Mouse (Mus musculus): ENCODE data around the gene Lypd4.
"Not testable (repeated sequence)": the region's sequence is repeated elsewhere in the genome, so short reads cannot be mapped to it uniquely, and the experiment has no call there.

Gene Lypd4

DNA sequence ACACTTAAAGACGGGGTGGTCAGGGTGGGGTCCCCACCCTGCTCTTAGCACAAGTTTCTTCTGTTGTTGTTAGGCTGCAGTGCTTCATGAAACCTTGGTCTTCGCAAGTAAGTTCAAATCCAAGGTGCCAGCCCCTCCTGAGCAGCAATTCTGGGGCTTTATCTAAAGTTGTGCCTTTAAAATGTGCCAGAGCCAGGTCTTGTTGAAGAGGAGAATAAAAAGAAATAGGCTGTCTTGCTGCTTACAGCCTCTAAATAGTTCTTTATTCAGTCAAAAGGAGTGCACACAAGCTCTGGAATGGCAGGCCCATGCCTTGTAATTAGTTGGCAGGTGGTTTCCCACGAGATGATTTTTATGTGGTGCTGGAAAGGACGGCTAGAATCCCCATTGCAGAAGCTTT lies 17.4 kb upstream of the Lypd4 start:
- DNase-seq = no peak

DNA sequence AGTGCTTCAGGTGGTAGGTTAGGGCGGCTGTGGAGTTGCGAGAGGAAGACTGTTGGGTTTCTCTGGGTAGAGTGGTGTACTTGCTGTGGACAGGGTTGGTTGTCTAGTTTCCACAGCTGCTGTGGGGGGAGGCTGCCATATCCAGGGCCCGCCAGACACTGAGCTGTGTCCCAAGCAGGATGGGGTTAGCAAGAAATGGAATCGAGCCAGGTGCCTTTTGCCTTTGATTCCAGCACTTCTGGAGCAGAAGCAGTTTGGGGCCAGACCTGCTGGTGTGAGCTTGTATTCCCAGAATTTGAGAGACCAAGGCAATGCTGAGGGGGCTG lies 16.5 kb upstream of the Lypd4 start:
- no peak for DNase-seq

DNA sequence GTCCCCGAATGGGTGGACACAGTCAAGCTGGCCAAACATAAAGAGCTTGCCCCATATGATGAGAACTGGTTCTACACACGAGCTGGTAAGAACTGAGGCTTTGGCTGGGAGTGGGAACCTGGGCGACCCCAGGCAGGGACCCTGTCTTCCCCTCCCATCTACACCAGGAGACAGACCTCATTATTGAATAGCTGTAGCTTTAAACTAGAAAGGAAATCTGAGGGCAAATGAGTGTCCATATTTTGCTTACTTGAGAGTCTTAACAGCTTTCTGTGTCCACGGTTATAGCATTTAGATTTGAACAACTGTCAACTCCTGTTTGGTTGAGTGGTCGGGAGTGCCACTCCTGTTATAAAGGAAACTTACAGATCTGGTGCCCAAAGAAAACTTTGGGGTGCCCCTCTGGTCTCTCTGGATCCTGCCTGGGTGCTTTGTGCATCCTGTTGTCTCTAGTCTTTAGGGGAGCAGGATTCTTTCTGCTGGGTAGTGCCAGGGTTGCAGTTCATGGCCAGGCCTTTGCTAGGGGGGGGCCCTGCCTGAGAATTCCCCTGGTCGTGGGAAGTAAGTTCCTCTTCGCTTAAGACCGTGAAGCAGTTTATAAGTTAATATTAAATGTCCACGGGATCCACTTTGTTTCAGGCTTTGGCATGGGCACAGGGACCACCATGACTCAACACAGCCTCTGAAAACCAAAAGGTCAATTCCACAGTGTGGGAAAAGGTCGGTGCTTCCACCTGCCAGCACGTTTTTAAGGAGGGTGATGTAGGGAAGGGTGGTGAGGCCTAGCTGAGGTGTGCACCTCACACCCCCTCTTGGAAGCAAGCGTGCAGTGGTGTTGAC lies 15.9 kb upstream of the Lypd4 start:
- DNase-seq = no peak

DNA sequence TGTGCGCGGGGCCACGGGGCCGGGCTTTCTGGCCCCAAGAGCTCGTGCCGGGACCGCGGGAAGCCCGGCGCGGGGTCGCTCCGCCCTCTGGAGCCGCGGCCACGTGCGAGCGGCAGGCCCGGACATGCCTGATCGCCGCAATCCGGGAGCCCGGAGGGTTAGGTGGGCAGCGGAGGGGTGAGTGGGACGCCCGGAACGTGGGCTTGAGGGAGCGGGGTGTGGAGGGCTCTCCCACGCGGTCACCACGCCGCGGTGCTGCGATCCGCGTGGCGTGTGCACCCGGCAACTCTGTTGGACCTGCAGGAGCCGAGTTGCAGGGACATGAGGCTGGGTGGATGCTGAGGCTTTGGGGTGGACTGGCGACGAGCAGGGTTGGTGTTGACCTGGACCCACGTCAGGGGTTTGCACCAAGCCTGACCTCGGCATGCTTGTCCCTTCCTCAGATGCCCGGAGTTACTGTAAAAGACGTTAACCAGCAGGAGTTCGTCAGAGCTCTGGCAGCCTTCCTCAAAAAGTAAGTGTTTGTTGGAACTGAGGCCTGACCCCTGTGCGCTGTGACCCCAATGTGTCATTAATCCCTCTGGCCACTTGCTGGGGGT lies 15.1 kb upstream of the Lypd4 start:
- no peak for DNase-seq

DNA sequence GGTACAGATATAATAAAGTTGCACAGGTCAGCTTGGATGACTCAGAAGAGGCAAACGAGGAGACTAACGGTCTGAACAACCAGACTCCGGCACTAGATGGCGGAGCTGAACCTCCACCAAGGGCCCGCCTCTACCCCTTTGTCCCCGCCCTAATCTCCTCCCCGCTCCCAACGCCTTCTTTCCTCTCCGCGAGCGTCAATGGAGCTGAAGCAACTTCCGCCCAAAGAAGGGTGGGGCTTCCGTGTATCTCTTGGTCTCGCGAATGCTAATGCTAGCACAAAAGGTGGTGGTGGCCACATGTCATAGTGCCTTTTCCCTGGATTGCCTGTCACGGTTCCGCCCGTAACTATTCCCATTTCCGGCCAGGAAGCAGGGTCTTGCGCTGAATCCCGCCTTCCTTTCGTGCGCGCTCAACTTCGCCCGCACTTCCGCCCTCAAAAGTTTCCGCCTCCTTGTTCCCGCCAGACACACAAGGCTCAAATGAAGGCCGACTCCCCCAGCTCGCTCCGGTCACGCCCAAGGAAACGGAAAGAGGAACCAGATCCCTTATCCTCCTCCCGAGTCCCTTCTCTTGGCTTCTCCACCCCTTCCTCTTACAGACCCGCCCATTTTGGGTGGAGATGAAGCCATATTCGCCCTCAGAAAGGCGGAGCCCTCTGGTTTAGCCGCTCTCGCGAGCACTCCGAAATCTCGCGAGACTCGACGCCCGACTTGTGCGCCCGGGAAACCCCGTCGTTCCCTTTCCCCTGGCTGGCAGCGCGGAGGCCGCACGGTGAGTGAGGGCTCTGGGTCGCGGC lies 14.4 kb upstream of the Lypd4 start, which contains the start of gene Rps19:
Gene Rps19 (plus strand): TSS at position 476 of the 797 bp plus-strand sequence.
- DNase-seq = peak; percentile 97

DNA sequence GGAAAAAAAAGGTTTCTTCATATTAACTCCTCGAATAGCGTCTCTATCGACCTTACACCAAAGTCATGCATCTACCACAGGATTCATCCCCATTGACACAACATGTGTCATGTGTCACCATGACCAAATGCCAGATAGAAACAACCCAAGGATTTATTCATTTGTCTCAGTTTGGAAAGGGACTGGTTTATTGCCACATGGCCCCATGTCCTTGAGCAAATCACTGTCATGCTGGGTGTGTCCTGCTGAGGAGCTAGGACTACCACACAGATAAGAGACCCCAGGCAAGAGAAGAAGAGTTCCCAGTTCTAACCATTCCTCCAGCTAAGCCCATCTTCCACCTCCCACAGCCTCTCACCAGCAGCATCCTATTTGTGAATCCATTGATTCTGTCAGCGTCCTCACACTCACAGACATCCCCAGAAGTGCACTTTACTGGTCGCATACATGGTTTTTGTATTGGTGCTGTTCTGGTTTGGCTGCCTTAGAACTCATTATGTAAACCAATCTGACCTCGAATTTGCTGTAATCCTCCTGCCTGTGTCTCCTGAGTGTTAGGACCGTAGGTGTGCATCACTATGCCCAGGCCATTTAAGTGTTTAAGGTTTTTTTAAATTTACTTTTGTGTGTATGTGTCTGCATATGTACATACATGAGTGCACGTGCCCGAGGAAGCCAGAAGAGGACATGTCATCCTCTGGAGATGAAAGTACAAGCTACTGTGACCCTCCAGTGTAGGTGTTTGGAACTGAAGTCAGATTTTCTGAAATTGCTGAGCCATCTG lies 12.9 kb upstream of the Lypd4 start:
- no peak for DNase-seq

DNA sequence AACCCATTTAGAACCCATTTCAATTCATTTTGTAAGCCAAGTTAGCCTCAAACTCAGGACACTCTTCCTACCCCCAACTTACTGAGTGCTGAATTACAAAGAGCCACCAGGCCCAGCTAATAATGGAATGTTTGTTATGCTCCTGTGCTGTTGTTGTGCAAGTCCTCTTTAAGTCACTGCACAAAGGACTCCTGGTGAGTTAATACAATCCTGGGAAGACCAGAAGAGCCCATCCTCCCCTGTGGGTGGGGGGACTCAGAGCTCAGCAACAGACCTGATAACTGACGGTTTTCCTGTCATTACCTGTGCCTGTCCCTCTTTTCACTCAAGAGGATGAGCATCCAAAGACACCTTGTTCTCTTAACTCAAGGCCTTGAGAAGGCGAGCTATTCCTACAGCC lies 9.9 kb upstream of the Lypd4 start:
- no peak for DNase-seq

DNA sequence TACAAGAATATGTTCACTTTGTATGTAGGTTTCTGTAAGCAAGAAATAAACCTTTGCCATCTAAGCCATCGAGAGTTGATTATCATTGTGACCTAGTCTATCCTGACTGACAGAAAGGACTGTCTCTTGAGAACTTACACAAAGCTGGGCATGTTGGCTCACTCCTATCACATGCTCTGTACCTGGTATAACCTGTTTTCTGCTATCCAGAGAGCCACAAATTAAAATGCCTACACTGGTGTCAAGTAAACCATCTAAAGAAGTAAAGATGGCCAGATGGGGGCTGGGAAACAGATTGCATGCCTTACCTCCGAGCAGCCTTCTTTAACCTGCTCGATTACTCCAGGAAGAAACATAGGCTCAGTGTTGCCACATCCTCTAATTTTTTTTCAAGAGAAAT lies 7.8 kb upstream of the Lypd4 start:
- DNase-seq = no peak

DNA sequence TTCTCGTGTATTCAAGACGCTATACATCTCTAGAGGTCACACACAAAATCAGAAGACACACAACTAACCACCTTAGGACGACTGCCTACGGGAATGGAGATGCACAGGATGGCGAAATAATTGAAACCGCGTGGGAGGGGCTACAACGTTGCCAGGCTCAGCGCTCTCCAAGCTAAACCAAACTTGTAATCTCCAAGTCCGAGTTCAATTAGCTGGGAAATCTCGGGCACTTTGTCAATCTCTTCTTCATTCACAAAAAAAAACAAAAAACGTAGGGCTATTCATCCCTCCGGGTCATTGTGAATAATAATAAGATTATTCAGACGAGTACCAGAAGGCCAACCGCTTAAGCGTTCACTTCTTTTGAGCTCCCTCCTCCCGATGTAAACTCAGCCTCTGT lies 661 bp downstream of the Lypd4 start:
- DNase-seq = no peak

DNA sequence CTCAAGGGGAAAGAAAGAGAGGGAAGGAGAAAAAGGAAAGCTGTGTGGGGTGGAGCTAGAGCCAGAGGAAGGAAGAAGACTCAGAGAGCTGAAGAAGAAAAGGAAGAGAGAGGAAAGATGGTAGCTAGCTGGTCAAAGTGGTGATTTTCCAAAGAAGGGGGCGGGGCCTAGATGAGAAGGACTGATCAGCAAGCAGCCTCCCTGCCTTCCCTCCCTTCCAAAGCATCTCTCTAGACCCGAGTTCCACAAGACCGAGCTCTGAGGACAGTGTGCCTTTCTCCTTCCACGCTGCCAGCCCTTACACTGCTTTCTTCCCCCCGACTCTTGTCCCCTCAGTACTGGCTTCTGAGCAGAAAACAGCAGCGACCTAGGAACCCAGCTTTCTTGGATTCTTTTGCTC lies 5.6 kb downstream of the Lypd4 start:
- DNase-seq = no peak

DNA sequence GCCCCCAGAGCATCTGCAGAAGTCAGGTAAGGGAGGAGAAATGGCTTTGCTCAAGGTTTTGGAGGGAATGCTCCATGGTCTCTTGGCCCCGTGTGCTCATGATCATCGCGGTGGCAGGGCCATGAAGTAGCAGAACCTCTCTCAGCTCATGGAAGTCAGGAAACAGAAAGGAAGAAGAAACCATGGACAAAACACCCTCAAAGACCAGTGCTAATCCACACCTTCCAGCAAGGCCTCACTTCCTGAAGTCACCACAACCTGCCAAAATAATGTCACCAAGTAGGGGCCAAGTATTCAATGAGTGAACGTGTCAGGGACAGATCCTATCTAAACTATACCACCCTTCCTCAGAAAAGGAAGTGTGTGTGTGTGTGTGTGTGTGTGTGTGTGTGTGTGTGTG lies 6.9 kb downstream of the Lypd4 start:
- no peak for DNase-seq

DNA sequence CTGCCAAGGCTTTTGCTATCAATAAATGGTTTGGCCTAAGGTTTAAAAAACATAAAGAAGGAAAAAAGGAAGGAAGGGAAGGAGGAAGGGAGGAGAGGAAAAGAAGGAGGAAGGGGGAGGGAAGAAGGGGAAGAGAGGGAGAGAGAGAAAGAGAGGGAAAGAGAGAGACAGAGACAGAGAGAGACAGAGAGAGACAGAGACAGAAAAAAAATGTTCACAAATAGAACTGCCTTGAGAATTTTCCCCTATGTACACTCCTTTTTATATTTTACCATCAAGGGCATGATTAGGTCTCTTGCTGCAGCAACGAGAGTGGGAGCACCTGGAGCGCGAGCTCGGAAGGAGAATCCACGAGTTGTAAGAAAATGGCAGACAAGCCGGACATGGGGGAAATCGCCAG lies 7.8 kb downstream of the Lypd4 start, which contains the start of gene Gm9844:
Gene Gm9844 (plus strand): TSS at position 301 of the 400 bp plus-strand sequence.
- DNase-seq = no peak

DNA sequence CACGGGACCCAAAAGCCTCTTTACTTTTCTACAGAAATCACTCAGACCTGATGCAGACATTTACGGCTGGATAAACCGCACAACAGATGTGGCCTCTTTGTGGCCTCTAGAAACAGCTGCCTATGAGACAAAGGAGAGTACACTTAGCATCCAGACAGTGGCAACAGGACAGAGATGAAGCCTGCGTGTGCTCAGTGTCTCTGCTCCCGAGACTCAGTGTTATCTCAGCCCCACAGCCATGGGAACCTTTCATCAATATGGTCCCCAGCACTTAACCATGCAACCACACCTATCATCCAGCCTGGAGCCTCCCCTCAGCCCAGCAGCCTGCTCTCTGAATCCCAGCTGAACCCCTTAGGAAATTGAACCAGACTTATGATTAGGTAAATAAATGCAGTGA lies 10.5 kb downstream of the Lypd4 start:
- DNase-seq = no peak

DNA sequence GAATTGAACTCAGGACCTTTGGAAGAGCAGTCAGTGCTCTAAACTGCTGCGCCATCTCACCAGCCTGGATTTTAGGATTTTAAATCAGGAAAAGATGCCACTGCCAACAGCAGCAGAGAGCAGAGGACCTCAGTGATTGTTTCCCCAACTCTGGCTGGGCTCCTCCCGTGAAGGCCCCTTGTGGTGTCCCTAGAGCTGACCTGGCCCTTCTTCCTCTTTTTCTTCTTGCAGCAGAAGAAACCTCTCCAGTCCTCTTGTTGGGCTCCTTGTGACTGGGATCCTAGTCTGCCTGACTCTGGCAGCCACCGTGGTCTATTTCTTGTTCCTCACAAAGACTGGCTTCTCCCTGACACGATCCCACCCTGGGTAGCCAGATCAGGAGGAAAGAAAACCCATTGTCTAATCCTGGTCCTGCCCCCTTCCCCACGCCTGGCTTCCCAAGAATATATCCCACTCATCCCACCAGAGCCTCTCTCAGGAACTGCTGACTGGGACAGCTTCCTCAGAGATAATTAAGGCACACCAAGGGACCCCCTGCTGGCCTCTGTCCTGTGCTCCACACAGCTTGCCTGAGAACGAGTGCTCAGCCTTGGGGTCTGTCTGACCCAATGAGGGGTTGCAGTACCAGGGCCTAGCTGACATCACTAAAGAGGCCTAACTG lies 13.2 kb downstream of the Lypd4 start:
- no peak for DNase-seq

DNA sequence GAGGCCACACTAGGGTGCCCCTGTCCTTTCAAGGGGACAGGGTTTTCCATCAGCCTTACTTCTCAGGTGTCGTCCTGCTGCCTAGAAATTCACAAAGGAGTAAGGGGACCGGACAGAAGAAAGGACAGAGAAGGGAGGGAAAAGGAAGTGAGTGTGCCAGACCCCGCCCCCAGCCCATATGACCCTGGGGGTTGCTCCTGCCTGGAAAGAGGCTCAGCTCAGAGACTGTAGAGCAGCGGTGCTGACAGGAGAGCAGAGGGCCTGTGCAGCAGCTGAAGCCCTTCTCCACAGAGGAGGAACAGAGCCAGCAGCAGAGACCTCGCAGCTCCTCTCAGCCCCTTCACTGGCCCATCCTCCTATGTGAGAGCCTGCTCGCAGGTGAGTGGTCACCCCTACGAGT lies 16.0 kb downstream of the Lypd4 start:
- no peak for DNase-seq

DNA sequence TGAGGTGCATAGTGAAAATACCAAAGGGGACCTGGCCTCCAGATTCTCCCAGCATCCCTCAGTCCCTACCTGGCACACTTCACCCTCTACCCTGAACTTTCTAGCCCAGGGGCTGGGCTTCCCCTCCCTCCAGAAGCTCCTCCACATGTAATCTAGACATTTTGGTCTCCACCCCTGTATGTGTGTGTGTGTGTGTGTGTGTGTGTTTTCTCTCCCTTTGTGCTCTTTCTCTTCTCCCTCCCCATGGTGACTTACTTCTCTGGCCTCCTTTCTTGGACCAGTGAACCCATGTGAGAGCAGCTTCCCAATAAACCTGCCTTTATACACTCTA lies 16.5 kb downstream of the Lypd4 start:
- DNase-seq = no peak

DNA sequence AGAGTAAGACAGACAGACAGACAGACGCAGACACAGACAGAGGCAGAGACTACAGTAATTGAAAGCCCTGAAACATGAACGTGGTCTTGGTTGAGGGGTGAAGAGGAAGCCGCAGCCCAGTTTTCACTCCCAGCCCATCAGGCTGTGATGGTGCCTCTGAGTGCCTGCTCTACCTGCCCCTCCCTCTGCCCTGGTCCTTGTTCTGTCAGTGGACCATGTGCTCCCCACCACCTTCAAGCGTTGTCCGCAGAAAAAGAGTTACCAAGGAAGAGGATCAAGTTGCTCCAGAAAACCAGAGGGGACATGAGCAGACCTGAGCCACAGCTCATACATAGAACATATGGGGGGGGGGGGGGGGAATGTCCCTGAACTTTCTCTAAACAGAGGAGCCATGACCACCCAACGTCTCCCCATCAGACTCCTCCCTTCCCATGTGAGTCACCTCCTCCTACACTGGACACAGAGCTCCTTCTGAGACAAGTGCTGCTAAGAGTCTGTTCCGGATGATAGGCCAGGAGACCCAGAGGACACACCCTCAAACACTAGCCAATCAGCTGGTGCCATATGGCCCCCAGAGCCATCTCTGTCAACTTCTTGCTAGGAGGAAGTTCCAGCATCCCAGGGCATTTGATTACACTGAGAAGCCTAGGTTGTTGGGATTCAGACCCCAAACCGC lies 17.0 kb downstream of the Lypd4 start:
- no peak for DNase-seq

DNA sequence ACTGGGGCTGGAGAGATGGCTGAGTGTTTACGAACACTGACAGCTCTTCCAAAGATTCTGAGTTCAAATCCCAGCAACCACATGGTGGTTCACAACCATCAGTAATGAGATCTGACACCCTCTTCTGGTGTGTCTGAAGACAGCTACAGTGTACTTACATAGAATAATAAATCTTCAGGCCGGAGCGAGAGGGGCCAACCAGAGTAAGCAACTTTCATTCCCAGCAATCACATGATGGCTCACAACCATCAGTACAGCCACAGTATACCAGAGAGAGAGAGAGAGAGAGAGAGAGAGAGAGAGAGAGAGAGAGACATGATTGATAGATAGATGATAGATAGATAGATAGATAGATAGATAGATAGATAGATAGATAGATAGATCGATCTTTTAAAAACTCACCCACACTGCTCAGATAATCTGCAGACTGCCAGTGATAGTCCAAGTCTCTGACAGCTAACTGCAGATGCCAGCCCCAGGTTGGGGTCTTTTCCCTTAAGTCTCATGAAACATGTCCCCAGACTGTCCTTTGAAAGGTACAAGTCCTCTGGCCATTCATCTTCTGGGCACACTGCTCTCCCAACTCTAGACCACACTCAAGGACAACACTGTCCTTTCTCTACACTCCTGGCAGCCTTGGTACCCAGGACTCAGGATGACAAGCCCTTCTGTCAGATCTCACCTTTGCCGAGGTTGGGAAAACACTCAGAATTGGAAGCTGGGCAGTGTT lies 18.0 kb downstream of the Lypd4 start:
- no peak for DNase-seq

DNA sequence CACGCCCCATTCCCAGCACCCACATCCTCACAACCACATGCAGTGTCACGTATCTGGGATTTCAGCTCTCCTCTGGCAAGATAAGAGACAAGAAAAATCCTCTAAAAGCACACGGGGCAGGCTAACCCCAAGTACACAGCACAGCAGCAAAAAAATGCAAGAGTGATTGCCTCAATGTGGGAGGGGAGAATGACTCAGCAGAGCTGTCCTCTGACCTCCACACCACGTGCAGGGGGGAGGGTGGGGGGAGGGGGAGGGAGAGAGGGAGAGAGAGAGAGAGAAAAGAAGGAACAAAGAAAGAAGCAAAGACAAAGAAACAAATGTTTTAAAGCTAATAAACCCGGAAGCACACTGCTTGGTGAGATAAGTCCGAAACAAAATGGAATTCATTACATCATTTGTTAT lies 18.8 kb downstream of the Lypd4 start:
- DNase-seq = no peak

DNA sequence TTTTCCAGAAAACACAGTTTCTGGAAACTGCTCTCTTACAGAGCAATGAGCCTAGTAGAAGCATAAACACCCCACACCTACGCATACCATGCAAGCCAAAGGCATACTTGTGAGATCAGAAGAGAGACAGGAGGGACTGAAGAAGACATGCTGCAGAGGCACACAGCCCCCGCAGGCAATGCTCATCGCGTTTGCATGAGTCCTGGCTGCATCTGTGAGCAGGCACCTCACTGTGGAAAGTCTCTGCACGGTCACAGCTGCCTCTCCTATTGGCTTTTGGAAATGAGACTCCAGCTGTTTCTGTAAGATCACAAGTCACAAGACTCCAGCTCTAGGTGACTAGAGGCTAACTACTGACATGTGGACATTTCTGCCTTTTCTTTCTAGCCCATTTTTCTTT lies 19.6 kb downstream of the Lypd4 start:
- DNase-seq = no peak

DNA sequence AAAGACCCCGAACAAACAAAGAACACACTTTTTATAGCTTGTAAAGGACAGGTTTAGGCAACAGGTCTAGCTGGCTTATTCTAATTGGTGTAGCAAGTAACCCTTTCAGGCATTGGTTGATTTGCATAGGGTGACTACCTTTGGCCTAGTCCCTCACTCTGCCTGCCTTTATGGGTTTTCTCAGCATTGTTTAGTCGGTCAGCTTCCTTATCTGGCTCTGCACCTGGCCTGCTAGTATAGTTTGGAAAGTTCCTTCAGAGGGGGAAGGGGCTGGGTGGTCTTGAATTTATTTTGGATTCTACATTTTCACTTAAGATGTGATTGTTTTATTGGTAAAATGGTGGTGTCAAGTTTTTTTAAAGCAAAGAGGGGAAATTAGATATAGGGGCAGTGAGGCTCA lies 23.2 kb downstream of the Lypd4 start:
- DNase-seq = not testable (repeated sequence)
